Mouse (Mus musculus): ENCODE data around the gene Gm815.

- TF ChIP-seq CTCF (IDR thresholded peaks at IDR 0.05) (no peak), POLR2A (IDR thresholded peaks at IDR 0.05; ENCODE audit: insufficient read depth, low read depth, low read length) (no peak), EP300 (IDR thresholded peaks at IDR 0.05; ENCODE audit: insufficient read depth, low read depth, low read length) (no peak)
Observed at GRCm38 (mm10) chr19:26854661-26855060, 31.0 kb upstream of the Gm815 start.

All from heart, adult 2 months (tissue).